Mouse (Mus musculus) ES-E14 (cell line): Measurements from ENCODE around the gene Elk4.

Experiments used
- CHD2 ChIP-seq: IDR thresholded peaks from 2 replicates; pipeline ENCODE4 v1.6.1; 2014; ENCODE audit warnings: mild to moderate bottlenecking, low read depth, low read length, inconsistent platforms
- HCFC1 ChIP-seq: IDR thresholded peaks from 2 replicates; pipeline ENCODE4 v1.6.1; 2012; ENCODE audit warnings: low read length, inconsistent platforms, borderline replicate concordance; ENCODE audit not compliant: insufficient read depth
- MAFK ChIP-seq: IDR thresholded peaks from 2 replicates; pipeline ENCODE4 v1.6.1; 2014; ENCODE audit warnings: mild to moderate bottlenecking, low read depth, low read length, inconsistent platforms; ENCODE audit not compliant: insufficient read depth
- ZC3H11A ChIP-seq: IDR thresholded peaks from 2 replicates; pipeline ENCODE4 v1.6.1; 2012; ENCODE audit warnings: low read depth, mild to moderate bottlenecking, inconsistent platforms, low read length, borderline replicate concordance
- ZNF384 ChIP-seq: IDR thresholded peaks from 2 replicates; pipeline ENCODE4 v1.6.1; 2012; ENCODE audit warnings: low read depth, low read length, inconsistent platforms

GRCm38 (mm10) chr1:132069436-132069835 is 62.0 kb downstream of the Elk4 start:
- TF ChIP-seq HCFC1 (no peak), ZNF384 (no peak), MAFK (no peak), ZC3H11A (no peak), CHD2 (no peak)
